Mouse (Mus musculus) G1E (cell line): ENCODE data around the gene Mael. TPM values are rescaled to one million over a fixed set of nuclear protein-coding genes. Genes with fewer than 3 reads are reported as not detected.

ENCODE experiments used
- ATAC-seq: 2 replicates; pipeline ENCODE4 v1.8.0; 2016; ENCODE audit warnings: mild to moderate bottlenecking; ENCODE audit not compliant: insufficient number of reproducible peaks, poor library complexity, low FRiP score, severe bottlenecking; ENCODE audit errors: extremely low read depth
- DNase-seq: peaks from one replicate; pipeline ENCODE4 v3.0.0; 2012; ENCODE audit warnings: low spot score
- H3K27me3 ChIP-seq: 2 replicates; pipeline ENCODE4 v1.6.1; 2012; ENCODE audit warnings: mild to moderate bottlenecking, low read length, inconsistent platforms; ENCODE audit not compliant: insufficient read depth
- H3K36me3 ChIP-seq: replicated peaks from 2 replicates; pipeline ENCODE3; 2012; ENCODE audit warnings: mild to moderate bottlenecking, inconsistent platforms
- H3K4me1 ChIP-seq: 2 replicates; pipeline ENCODE4 v1.6.1; 2012; ENCODE audit warnings: low read depth, low read length, inconsistent platforms, mixed read lengths; ENCODE audit not compliant: insufficient read depth
- H3K4me3 ChIP-seq: 2 replicates; pipeline ENCODE4 v1.5.1; 2012; ENCODE audit warnings: low read depth, mild to moderate bottlenecking, inconsistent platforms, low read length, moderate library complexity, mixed read lengths
- H3K9me3 ChIP-seq: replicated peaks from 2 replicates; pipeline ENCODE4 v1.6.1; 2012; ENCODE audit warnings: inconsistent platforms
- CTCF ChIP-seq: IDR thresholded peaks from 2 replicates; pipeline ENCODE4 v1.5.1; 2012; ENCODE audit warnings: low read depth, low read length, inconsistent platforms, mixed read lengths
- GATA1 ChIP-seq: IDR thresholded peaks from 2 replicates; pipeline ENCODE4 v1.6.1; 2012; ENCODE audit warnings: borderline replicate concordance, low read length, inconsistent platforms, mixed read lengths
- GATA2 ChIP-seq: IDR thresholded peaks from 2 replicates; pipeline ENCODE4 v1.6.1; 2012; ENCODE audit warnings: low read depth, low read length, inconsistent platforms, borderline replicate concordance
- POLR2AphosphoS5 ChIP-seq: IDR thresholded peaks from 2 replicates; pipeline ENCODE4 v1.6.1; 2012; ENCODE audit warnings: low read depth, low read length, inconsistent platforms; ENCODE audit not compliant: insufficient replicate concordance
- TAL1 ChIP-seq: conservative IDR thresholded peaks from 2 replicates; pipeline ENCODE4 v1.6.1; 2012; ENCODE audit warnings: low read depth, low read length, inconsistent platforms, mixed read lengths
- polyA plus RNA-seq: library from polyadenylated mRNA; stranded (reverse); fragments of >175 nt; gene quantifications from 2 replicates; pipeline ENCODE4 v1.2.3, GENCODE M21; 2012
- total RNA-seq, 2 experiments: library from RNA; stranded (forward) in 1 of 2; stranded (reverse) in 1 of 2; fragments of 200-1000 nt in 1 of 2; fragments of >200 nt in 1 of 2; fragmentation: Nextera tagmentation in 1 of 2; gene quantifications; 2 replicates each; pipeline ENCODE4 v1.2.3; 2014 to 2017

The Mael gene
- total and polyA plus RNA-seq, 3 experiments: 0.16 TPM; not detected in 2

DNA sequence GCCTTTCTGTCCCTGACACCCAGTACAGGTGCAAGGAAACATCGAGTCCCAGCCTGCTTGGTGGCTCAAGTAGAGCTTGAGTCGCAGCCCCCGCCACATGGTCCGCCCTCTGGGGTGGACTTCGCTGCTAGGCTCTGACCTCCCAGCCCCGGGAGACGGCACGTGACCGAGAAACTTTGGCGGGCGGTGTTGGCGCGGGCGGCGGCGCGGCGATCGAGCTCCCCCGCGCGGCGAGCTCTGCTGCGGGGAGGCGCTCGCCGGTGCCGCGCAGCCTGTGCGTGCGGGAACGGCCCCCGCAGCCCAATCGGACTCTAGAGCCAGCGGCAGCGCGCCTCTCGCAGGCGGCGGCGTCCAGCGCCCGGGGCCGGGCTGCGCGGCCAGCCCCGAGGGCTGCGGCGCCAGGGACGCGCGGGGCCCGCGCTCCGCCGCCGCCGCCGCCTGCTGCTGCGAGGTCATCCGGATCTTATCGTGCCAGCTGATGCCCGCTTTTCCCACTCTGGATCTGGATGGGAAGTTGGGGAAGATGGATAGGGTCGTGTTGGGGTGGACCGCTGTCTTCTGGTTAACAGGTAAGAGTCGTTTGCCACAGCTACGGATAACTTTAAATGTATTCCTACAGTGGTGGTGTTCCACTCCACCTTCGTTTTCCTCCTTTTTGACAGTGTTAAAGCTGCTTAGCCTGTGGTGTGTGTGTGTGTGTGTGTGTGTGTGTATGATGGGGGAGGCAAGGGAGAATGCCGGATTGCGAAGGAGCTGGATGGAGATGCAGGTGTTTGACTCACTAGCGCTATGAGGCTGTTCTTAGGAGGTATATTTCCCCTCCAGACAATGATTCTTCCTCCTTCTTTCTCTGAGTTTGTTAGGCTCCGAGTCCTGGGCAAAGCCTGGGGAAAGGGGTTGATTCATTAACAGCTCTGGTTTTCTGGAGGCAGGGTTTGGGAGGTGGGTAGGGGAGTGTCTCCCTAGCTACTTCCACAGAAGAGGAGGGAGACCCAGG, 15.6 kb upstream of the Mael start, which contains the start of gene Ildr2:
Gene Ildr2 (plus strand): TSS at position 242 of the 997 bp plus-strand sequence.
- no peak for DNase-seq
- no peak for ATAC-seq
- Histone ChIP-seq H3K9me3 (no peaks in the 10 kb centered on the region), H3K27me3 (no peaks in the 10 kb centered on the region), H3K4me1 (no peaks in the 10 kb centered on the region), H3K36me3 (no peaks in the 10 kb centered on the region), H3K4me3 (no peak within 1 kb of the TSS)
- no peak for TF ChIP-seq CTCF
- TF ChIP-seq POLR2AphosphoS5: no peak
- no peak for TF ChIP-seq TAL1
- TF ChIP-seq GATA1: no peak
- no peak for TF ChIP-seq GATA2

DNA sequence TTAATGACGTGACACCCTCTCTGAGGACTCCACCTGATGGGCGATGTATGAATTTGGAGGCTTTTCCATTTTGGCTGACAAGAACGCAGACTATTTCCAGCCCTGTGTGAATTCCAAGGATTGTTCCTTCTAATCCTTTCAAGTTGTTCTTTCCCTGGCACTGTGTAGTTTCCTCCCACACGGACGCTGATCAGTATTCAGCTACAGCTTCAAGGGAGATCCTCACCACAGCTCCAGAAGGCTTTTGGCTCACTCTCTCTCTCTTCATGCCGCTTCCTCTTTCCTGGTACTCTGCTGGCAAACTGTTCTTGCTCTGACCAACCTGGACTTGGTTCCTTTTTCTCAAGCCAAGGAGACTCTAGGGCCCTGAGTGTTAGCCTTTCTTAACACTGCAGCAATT, 5.7 kb upstream of the Mael start:
- Histone ChIP-seq H3K27me3 (no peaks in the 10 kb centered on the region; the same call in 1 of the 2 replicates), H3K36me3 (no peaks in the 10 kb centered on the region), H3K4me3 (no peak overlapping the region), H3K9me3 (no peaks in the 10 kb centered on the region), H3K4me1 (no peaks in the 10 kb centered on the region)
- no peak for DNase-seq
- no peak for TF ChIP-seq TAL1
- TF ChIP-seq POLR2AphosphoS5: no peak
- TF ChIP-seq CTCF: no peak
- no peak for TF ChIP-seq GATA1
- TF ChIP-seq GATA2: no peak
- ATAC-seq: no peak

DNA sequence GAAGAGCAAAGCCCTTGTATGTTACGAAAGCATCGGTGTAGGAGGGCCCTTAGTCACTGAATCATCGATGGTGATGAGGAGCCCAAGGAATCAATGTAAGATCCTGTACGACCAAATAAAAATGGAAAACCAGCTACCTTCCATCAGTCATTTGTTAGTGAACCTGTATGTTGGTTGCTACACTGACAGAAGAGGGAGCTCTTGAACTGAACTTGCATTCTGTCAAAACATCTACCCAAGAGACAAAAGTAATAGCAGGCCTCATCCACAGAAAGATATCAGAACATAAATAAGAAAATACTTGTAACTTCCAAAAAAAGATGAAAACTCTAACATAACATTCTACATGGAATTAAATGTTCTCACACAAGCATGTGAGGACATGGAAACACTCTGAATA, 24.4 kb downstream of the Mael start:
- no peak for TF ChIP-seq CTCF
- TF ChIP-seq POLR2AphosphoS5: no peak
- TF ChIP-seq GATA2: no peak
- TF ChIP-seq GATA1: no peak
- TF ChIP-seq TAL1: no peak
- peaks cover 6% of the 10 kb centered on the region; the same call in 1 of the 2 replicates for H3K27me3 ChIP-seq
- ATAC-seq: no peak
- no peaks in the 10 kb centered on the region for H3K4me1 ChIP-seq
- no peaks in the 10 kb centered on the region for H3K36me3 ChIP-seq
- no peak for DNase-seq
- no peaks in the 10 kb centered on the region for H3K9me3 ChIP-seq
- no peak overlapping the region for H3K4me3 ChIP-seq

DNA sequence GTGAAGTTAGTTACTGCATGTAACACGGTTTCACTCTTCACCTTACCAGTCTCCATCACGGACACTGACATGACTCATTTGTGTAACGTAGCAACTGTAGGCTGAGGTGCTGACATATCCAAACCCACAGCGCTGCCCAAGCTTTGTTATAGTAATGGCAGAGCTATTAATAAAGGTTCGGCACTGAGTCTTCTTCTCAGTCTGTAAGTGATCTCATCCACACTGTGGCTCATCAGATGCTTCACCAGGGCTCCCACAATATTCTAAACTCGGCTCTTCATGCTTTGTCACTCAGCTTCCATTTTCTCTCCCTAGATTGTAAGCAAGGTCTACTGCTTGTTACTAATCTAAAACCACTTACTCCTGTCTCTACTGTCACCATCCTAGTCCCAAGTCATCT, 29.2 kb downstream of the Mael start:
- DNase-seq (no peak), ATAC-seq (no peak)
- Histone ChIP-seq H3K36me3 (no peaks in the 10 kb centered on the region), H3K9me3 (no peaks in the 10 kb centered on the region), H3K4me1 (no peaks in the 10 kb centered on the region), H3K27me3 (0 out of 2 replicates have a peak, but pooled peaks cover 5% of the 10 kb centered on the region), H3K4me3 (no peak overlapping the region)
- no peak for TF ChIP-seq TAL1
- TF ChIP-seq GATA1: no peak
- TF ChIP-seq CTCF: no peak
- no peak for TF ChIP-seq POLR2AphosphoS5
- no peak for TF ChIP-seq GATA2

DNA sequence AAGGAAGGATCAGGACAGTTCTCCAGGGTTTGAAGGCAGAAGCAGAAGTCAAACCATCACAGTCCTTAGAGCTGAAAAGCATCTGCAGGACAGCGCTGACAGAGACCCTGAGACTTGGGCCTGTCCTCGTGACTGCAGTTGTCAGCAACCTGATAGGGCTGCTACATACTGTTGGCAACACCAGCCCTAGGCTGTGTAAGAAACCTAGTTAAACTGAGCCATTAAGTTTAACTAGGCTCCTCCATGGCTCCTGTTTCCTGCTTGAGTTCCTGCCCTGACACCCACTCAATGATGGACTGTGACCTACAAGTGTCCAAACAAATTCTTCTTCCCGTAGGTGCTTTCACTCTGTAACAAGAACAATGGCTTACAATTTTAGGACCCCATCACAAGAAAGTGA, 33.4 kb downstream of the Mael start:
- Histone ChIP-seq H3K4me3 (no peak overlapping the region), H3K36me3 (no peaks in the 10 kb centered on the region), H3K9me3 (no peaks in the 10 kb centered on the region), H3K4me1 (no peaks in the 10 kb centered on the region), H3K27me3 (0 out of 2 replicates have a peak, but pooled peaks cover 5% of the 10 kb centered on the region)
- no peak for TF ChIP-seq TAL1
- no peak for TF ChIP-seq POLR2AphosphoS5
- TF ChIP-seq CTCF: no peak
- no peak for TF ChIP-seq GATA1
- no peak for TF ChIP-seq GATA2
- no peak for DNase-seq
- ATAC-seq: no peak

DNA sequence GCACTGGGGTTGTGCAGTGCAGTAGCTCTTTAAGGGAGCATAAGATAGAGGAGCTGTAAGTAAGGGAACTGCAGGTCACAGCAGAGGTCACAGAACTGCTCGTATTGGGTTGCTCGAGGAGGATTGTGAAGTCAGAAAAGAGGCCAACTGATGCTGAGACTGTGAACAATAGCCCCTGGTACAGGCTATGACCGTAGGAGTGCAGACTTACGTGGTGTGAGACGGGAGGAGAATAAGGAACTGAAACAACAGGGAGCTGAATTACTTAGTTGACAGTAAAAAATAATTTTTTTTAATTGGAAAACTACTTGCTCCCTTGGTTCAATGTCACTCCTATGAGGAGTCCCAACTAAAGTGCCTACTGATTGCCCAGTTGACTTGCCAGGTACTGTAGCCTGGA, 34.4 kb downstream of the Mael start:
- no peaks in the 10 kb centered on the region for H3K9me3 ChIP-seq
- H3K4me3 ChIP-seq: no peak overlapping the region
- no peaks in the 10 kb centered on the region for H3K36me3 ChIP-seq
- DNase-seq (no peak), ATAC-seq (no peak)
- no peaks in the 10 kb centered on the region for H3K4me1 ChIP-seq
- no peak for TF ChIP-seq CTCF
- no peak for TF ChIP-seq GATA1
- 0 out of 2 replicates have a peak, but pooled peaks cover 8% of the 10 kb centered on the region for H3K27me3 ChIP-seq
